Mouse (Mus musculus): ENCODE data around the gene Ncoa7.
A peak's percentile ranks its signal among the peaks of the same experiment; 100 is the strongest.

The Ncoa7 gene

GRCm38 (mm10) chr10:30745238-30745974 lies 57.7 kb downstream of the Ncoa7 start:
- no peak for DNase-seq (ENCODE audit: low read depth, low spot score)

GRCm38 (mm10) chr10:30743275-30743674 lies 59.9 kb downstream of the Ncoa7 start:
- no peak for DNase-seq (ENCODE audit: low read depth, low spot score)

GRCm38 (mm10) chr10:30738403-30738802 lies 64.7 kb downstream of the Ncoa7 start:
- DNase-seq (ENCODE audit: low read depth, low spot score), result no peak

- DNase-seq (ENCODE audit: low read depth, low spot score), result no peak
Measured at GRCm38 (mm10) chr10:30737323-30737722, 65.8 kb downstream of the Ncoa7 start.

- DNase-seq (ENCODE audit: low read depth, low spot score), result no peak
Measured at GRCm38 (mm10) chr10:30733148-30733785, 69.9 kb downstream of the Ncoa7 start.

- no peak for DNase-seq (ENCODE audit: low read depth, low spot score)
Measured at GRCm38 (mm10) chr10:30731321-30731914, 71.7 kb downstream of the Ncoa7 start.

GRCm38 (mm10) chr10:30730791-30731190 lies 72.3 kb downstream of the Ncoa7 start:
- DNase-seq (ENCODE audit: low read depth, low spot score), result no peak

GRCm38 (mm10) chr10:30729157-30730096 lies 73.7 kb downstream of the Ncoa7 start:
- no peak for DNase-seq (ENCODE audit: low read depth, low spot score)

GRCm38 (mm10) chr10:30723014-30723413 lies 80.1 kb downstream of the Ncoa7 start:
- DNase-seq (ENCODE audit: low read depth, low spot score), result no peak

- DNase-seq (ENCODE audit: low read depth, low spot score), result no peak
Measured at GRCm38 (mm10) chr10:30720556-30720955, 82.6 kb downstream of the Ncoa7 start.

GRCm38 (mm10) chr10:30719947-30720346 lies 83.2 kb downstream of the Ncoa7 start:
- no peak for DNase-seq (ENCODE audit: low read depth, low spot score)

GRCm38 (mm10) chr10:30718703-30719340 lies 84.3 kb downstream of the Ncoa7 start:
- DNase-seq (ENCODE audit: low read depth, low spot score), result peak; percentile 15

- no peak for DNase-seq (ENCODE audit: low read depth, low spot score)
Measured at GRCm38 (mm10) chr10:30716171-30716570, 87.0 kb downstream of the Ncoa7 start.

GRCm38 (mm10) chr10:30712540-30712939 lies 90.6 kb downstream of the Ncoa7 start:
- no peak for DNase-seq (ENCODE audit: low read depth, low spot score)

- DNase-seq (ENCODE audit: low read depth, low spot score), result no peak
Measured at GRCm38 (mm10) chr10:30709846-30710403, 93.2 kb downstream of the Ncoa7 start.

- DNase-seq (ENCODE audit: low read depth, low spot score), result no peak
Measured at GRCm38 (mm10) chr10:30708039-30708438, 95.1 kb downstream of the Ncoa7 start.

GRCm38 (mm10) chr10:30702663-30703062 lies 100.5 kb downstream of the Ncoa7 start:
- DNase-seq (ENCODE audit: low read depth, low spot score), result no peak

- DNase-seq (ENCODE audit: low read depth, low spot score), result no peak
Measured at GRCm38 (mm10) chr10:30686862-30687261, 116.3 kb downstream of the Ncoa7 start.

- no peak for DNase-seq (ENCODE audit: low read depth, low spot score)
Measured at GRCm38 (mm10) chr10:30683449-30683848, 119.7 kb downstream of the Ncoa7 start.

GRCm38 (mm10) chr10:30679756-30680155 lies 123.4 kb downstream of the Ncoa7 start:
- no peak for DNase-seq (ENCODE audit: low read depth, low spot score)

GRCm38 (mm10) chr10:30678051-30678450 lies 125.1 kb downstream of the Ncoa7 start:
- no peak for DNase-seq (ENCODE audit: low read depth, low spot score)
